ENCODE assay signal across 8 mouse cellular contexts in genomic region chr17:87501687-87502387, GRCm38 (mm10). TPM values are rescaled to one million over a fixed set of nuclear protein-coding genes. Genes with fewer than 3 reads are reported as not detected.
DNase-seq lines count a peak whose midpoint lies in the region; ATAC-seq and TF ChIP-seq lines count a peak whose summit lies in the region.

No protein-coding gene starts in this region.

- TF ChIP-seq CTCF in lung, adult 2 months (IDR thresholded peaks at IDR 0.05; ENCODE audit: insufficient read depth, low read length), result no peak

- peak overlapping the region; percentile 30; the same call in 1 of the 2 replicates for H3K27ac ChIP-seq in kidney, embryonic 14.5 days (ENCODE audit: low read depth, low read length)

- H3K27me3 ChIP-seq in kidney, embryonic 14.5 days (ENCODE audit: control insufficient read depth, insufficient read depth, low read length), result no peaks in the 10 kb centered on the region

- H3K36me3 ChIP-seq in kidney, embryonic 14.5 days (ENCODE audit: control insufficient read depth, insufficient read depth, low read length), result no peaks in the 10 kb centered on the region

- peak; percentile 45 for ATAC-seq in kidney, embryonic 14.5 days (ENCODE audit: low FRiP score, low TSS enrichment)
- no peak for ATAC-seq in activated CD4-positive, CD25-positive, alpha-beta regulatory T cell, adult 4 months

- H3K4me3 ChIP-seq in kidney, embryonic 14.5 days (ENCODE audit: low read length), result no peak overlapping the region
- H3K4me3 ChIP-seq in lung, adult 2 months (replicated peaks; ENCODE audit: extremely low read depth, low read depth, low read length), result no peak overlapping the region

- no peak overlapping the region for H3K4me2 ChIP-seq in kidney, embryonic 14.5 days (replicated peaks; ENCODE audit: low read depth, low read length)

- WGBS in kidney, embryonic 14.5 days, result 27% methylated on average over 10 of the region's 10 CpGs
- 29% methylated on average over 10 of the region's 10 CpGs for WGBS in lung, adult 2 months

- no peak for DNase-seq in kidney, adult 11 months
- peak; percentile 27 for DNase-seq in cerebellum, adult 9-11 months
- peak; percentile 12 for DNase-seq in induced T-regulatory cell, adult 2 months (ENCODE audit: low read depth)
- peak; percentile 36 for DNase-seq in lung, adult 2 months
- DNase-seq in testis, postnatal 10 days (ENCODE audit: low spot score), result no peak
- no peak for DNase-seq in embryo, embryonic 11 days

- TF ChIP-seq POLR2A in lung, adult 2 months (IDR thresholded peaks at IDR 0.05; ENCODE audit: borderline replicate concordance, extremely low read depth, low read depth, low read length), result no peak

- peaks cover 19% of the 10 kb centered on the region for H3K4me1 ChIP-seq in kidney, embryonic 14.5 days (ENCODE audit: control insufficient read depth, insufficient read depth, low read length)
- peaks cover 6% of the 10 kb centered on the region; the same call in 1 of the 2 replicates for H3K4me1 ChIP-seq in lung, adult 2 months (ENCODE audit: control insufficient read depth, insufficient read depth, low read length)

- no peaks in the 10 kb centered on the region for H3K9me3 ChIP-seq in kidney, embryonic 14.5 days (ENCODE audit: control insufficient read depth, low read length)

- H3K9ac ChIP-seq in kidney, embryonic 14.5 days (ENCODE audit: low read depth, low read length), result no peak overlapping the region

RNA-seq across cellular contexts. Expression of gene Calm2, which starts 55.1 kb away (rescaled TPM):
- 1,015 and 1,361 TPM in 2 replicates for polyA plus RNA-seq in kidney, embryonic 14.5 days (2014; fragmentation: Nextera tagmentation; extraction: Ambion mirVana)
- 38.8 and 85.2 TPM in 2 replicates for polyA plus RNA-seq in lung, adult 2 months (2012; rRNA removed)
- polyA plus RNA-seq in activated CD4-positive, CD25-positive, alpha-beta regulatory T cell, adult 4 months (2017; shearing (Covaris generic)), result 100 to 1,000 TPM; 597 to 644 TPM

Comparison
In these comparisons a context has a peak if more than half of its experiments do, and no peak if none do; other contexts are left out.
1. DNase-seq: peak in cerebellum, adult 9-11 months (single experiment), induced T-regulatory cell, adult 2 months (single experiment) and lung, adult 2 months (single experiment); none in kidney, adult 11 months (single experiment), testis, postnatal 10 days (single experiment) and embryo, embryonic 11 days (single experiment).